Mouse (Mus musculus): ENCODE measurements at regions not wholly inside any gene's neighbourhood (a gene's known extent, or its start where the extent isn't known, plus 50 kb on each side); places are given as distances from the start of the nearest gene placed in this dataset.
A peak's percentile ranks its signal among the peaks of the same experiment; 100 is the strongest.

GRCm38 (mm10) chr17:84129204-84129603 lies 58.5 kb downstream of the Zfp36l2 start:
- DNase-seq (ENCODE audit: low read depth) = no peak

GRCm38 (mm10) chr17:84128262-84128661 lies 59.5 kb downstream of the Zfp36l2 start:
- DNase-seq (ENCODE audit: low read depth) = no peak

GRCm38 (mm10) chr17:84126168-84126567 lies 61.6 kb downstream of the Zfp36l2 start:
- DNase-seq (ENCODE audit: low read depth) = no peak

- no peak for DNase-seq (ENCODE audit: low read depth)
These were observed 64.6 kb downstream of the Zfp36l2 start for GRCm38 (mm10) chr17:84123161-84123560.

- no peak for DNase-seq (ENCODE audit: low read depth)
These were observed 65.1 kb downstream of the Zfp36l2 start for GRCm38 (mm10) chr17:84122486-84123131.

GRCm38 (mm10) chr17:84121291-84121690 lies 66.5 kb downstream of the Zfp36l2 start:
- no peak for DNase-seq (ENCODE audit: low read depth)

GRCm38 (mm10) chr17:84119221-84120017 lies 68.3 kb downstream of the Zfp36l2 start:
- DNase-seq (ENCODE audit: low read depth) = no peak

GRCm38 (mm10) chr17:84118781-84119180 lies 69.0 kb downstream of the Zfp36l2 start:
- DNase-seq (ENCODE audit: low read depth) = no peak

- DNase-seq (ENCODE audit: low read depth) = no peak
These were observed 69.5 kb downstream of the Zfp36l2 start for GRCm38 (mm10) chr17:84118271-84118670.

- DNase-seq (ENCODE audit: low read depth) = no peak
These were observed 70.0 kb downstream of the Zfp36l2 start for GRCm38 (mm10) chr17:84117756-84118155.

GRCm38 (mm10) chr17:84116340-84117279 lies 71.1 kb downstream of the Zfp36l2 start:
- peak; percentile 54 for DNase-seq (ENCODE audit: low read depth)

GRCm38 (mm10) chr17:84115957-84116339 lies 71.8 kb downstream of the Zfp36l2 start:
- DNase-seq (ENCODE audit: low read depth) = peak; percentile 78

GRCm38 (mm10) chr17:84115133-84115532 lies 72.6 kb downstream of the Zfp36l2 start:
- no peak for DNase-seq (ENCODE audit: low read depth)

- DNase-seq (ENCODE audit: low read depth) = no peak
These were observed 73.3 kb downstream of the Zfp36l2 start for GRCm38 (mm10) chr17:84114279-84114994.

- DNase-seq (ENCODE audit: low read depth) = peak; percentile 82
These were observed 74.0 kb downstream of the Zfp36l2 start for GRCm38 (mm10) chr17:84113608-84114278.

GRCm38 (mm10) chr17:84112411-84113031 lies 75.2 kb downstream of the Zfp36l2 start:
- peak; percentile 88 for DNase-seq (ENCODE audit: low read depth)

- DNase-seq (ENCODE audit: low read depth) = peak; percentile 73
These were observed 75.9 kb downstream of the Zfp36l2 start for GRCm38 (mm10) chr17:84111787-84112370.

GRCm38 (mm10) chr17:84110945-84111344 lies 76.8 kb downstream of the Zfp36l2 start:
- no peak for DNase-seq (ENCODE audit: low read depth)

GRCm38 (mm10) chr17:84110000-84110695 lies 77.6 kb downstream of the Zfp36l2 start:
- DNase-seq (ENCODE audit: low read depth) = peak; percentile 94
